Mouse (Mus musculus) mesoderm, embryonic 11.5 days (tissue): ENCODE measurements around the gene Cldn18.

ENCODE experiments used
- DNase-seq: peaks from one replicate; pipeline ENCODE4 v3.0.0-alpha.2; 2012; ENCODE audit warnings: low read depth, low spot score

The Cldn18 gene

DNA sequence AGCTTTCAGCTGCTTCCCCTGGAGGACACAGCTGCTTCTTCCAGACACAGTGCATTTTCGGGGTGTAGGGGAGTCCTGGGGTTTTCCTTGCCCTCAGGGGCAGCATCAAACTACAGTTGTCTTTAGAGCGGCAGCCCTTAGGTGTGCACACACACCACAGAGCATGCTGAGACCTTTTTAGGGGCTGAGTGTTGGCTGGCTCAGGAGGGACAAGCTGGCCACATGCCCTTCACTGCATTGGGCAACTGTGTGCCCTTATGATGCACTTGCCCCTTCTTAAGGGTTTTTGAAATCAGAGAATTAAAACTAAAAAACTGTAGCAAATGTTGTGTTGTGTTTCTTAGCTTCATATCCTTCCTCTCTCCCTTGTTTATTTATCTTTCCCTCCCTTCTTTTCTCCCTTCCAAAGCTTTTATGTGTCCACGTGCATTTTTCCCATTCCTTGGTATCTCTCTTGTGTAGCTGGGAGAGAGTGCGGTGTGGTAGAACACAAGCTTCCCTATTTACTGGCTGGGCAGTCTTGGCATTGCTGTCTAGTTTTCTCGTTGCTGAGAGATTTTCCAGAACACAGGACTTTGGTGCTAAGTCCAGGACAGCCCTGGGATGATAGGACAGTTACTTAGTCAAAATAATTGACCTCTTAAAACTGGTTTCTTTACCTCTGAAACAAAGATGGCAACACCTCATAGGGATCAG is 31.4 kb downstream of the Cldn18 start:
- DNase-seq: no peak

DNA sequence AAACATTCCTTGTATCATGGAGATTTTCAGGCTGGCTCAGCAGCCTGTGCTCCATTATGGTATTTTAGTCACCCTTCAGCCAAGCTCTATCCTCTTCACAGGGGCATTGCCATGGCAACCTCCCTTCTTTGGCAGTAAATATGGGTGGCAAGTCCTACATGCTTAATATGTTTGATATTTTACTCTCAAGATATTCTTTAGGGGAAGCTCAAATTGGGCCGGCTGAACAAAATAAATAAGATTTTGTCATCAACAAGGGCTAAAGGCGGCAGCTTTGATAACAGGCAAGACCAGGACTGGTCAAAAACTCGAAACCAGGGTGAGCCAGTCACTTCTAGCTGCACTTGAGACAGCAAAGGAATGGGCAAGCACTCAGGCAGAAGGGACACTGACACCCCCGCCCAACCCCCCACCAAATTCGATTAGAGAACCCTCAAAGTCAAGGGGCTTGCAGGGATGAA is 32.0 kb downstream of the Cldn18 start:
- no peak for DNase-seq

DNA sequence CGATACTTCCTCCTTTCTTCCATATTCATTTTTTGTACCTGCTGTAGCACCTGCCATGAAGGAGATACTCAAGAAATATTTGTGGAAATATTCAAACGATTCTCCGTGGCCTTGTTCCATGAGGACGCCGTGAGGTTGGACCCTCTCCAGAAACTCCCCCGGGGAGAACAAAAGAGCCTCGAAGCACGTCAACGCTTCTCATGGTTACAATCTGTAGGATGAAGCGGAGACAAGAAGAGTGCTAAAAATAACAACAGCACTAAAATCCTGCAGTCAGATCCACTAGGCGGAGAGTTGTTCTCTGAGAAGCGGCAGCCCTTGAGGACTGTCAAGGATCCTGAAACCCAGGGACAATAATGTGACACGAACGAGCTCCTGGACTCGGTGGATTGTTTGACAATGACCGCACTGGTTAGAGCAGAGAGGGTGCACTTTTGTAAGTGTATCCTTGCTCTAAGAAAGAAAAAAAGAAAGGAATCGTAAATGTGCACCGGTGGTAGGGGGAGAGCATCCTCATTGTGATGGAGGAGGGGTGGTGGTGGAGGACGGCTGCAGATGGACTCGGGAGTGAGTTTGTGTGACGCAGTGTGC is 35.0 kb downstream of the Cldn18 start:
- no peak for DNase-seq

DNA sequence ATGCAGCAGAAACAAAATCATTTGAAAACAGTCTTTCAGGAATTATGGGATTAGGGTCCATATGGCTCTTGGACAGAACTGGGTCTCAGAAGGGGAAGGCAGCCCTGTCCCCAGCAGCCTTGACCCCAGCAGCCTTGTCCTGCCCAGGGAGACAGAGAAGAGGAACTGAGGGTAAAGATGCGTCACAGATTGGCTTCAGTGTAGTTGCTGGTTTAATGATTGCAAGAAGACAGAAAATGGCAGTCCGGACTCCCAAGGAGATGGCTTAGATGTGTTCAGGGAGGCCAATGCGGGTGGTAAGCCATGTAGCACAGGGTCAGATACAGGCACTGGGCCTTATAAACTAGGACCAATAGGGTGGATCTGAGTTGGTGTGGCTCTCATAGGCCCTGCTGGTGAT is 41.4 kb downstream of the Cldn18 start:
- no peak for DNase-seq

DNA sequence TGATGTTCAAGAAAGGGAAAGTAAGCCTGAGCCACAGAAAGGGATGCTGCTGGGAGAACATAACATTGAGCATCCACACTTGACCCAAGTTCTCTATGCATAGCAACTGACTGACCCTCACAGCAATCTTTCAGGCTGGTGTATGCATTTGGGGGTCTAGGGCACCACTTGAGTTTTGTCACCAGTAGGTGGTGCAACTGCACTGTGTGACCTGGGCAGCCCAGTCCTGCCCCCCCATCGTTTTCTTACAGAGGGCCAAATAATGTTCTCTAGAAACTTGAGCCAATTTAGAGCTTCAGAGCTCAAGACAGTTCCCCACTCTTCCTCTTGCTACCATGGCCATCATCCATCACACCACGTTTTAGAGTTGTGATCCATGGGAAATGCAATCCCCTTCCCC is 45.5 kb downstream of the Cldn18 start:
- no peak for DNase-seq

DNA sequence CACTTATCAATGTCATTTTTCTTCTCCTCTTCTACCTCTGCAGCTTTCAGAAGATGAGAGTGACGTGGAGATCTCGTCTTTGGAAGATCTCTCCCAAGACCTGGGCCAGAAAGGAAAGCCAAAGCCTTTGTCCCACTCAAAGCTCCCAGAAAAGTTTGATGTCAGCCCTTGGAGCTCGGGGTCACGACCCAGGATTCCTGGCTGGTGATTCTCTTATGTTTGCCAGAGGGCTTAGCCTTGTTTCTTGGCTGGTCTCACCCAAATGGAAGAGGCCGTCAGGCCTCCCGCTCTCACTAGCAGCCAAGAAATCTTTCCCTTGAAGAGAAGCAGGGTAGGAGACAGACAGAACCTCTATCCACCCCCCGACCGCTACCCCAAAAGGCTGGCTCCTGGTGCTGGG is 49.5 kb downstream of the Cldn18 start:
- DNase-seq: no peak

DNA sequence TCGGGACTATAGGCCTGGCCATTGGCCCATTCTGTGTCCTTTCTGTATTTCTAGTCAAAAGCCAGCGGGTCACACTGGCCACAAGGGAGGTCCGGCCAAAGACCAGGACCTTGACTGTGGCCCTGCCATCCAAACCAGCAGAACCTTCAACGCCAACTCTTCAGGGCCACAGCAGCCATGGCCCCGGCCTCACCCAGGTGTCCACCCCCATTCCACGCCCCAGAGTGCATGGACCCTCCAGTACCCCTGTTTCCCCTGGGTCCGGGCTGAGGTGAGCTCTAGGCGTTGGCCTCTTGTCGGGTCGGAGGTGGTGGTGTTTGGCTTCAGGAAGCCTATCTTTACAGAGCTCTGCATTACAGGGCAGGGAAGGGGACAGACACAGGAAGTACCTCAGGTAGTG is 54.2 kb downstream of the Cldn18 start:
- DNase-seq: no peak

DNA sequence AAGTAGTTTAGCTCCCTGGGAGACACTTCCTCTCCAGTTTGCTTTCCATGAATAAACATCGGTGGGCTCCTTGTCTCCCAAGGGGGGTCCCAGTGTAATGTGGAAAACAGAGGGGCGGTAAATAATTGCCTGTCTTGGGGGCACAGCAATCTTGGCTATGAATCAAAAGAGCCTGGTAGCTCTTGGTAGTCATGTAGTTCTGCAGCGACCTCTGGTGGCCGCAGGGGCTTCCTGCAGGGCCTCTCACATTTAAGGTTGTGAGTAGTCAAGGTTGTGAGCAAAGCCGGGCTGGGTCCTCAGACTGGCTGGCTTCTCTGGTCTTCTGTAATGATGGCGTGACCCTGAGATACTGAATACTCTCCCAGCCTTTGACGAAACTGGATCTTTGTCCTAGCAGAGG is 54.7 kb downstream of the Cldn18 start:
- peak; percentile 84 for DNase-seq

DNA sequence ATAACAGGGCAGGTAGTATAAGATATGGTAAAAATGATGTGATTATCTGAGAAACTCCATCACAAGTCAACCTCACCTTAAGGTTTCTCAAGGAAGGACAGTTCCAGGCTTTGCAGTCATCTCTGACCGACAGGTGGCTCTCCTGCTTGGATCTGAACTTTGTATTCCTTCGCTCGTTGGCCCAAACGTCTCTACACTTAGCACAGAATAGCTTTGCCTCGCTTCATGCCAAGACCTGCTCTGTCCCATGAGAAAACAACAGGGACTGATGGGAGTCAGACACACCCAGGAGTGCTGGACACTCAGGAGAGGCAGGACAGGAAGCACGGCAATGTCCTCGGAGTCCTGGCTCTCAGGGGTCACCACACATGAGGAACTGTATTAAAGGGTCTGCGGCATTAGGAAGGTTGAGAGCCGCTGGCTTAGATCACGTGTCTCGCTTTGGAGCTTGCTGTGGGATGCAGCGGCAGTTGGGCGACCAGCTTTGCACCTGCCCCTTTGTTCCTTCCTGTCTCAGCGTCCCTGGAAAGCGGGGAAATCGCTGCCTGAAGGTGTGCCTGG is 55.4 kb downstream of the Cldn18 start:
- no peak for DNase-seq

DNA sequence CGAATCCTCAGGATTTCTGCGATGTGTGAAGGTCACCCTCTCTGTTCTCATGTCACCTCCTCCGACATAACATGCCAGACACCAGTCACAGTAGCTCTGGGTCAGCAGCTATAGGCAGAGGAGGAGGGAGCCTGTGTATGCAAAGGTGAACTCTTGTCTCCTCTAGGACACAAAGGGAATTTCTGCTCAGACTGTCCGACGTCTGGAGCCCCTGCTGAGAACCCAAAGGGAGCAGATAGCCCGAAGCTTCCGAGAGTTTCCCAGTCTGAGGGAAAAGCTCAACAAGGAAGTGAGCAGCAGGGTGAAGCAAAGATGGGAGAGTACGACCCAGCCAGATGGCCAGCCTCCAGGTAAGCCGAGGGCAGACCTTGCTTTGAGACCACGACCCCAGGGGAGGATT is 56.3 kb downstream of the Cldn18 start:
- DNase-seq: no peak

DNA sequence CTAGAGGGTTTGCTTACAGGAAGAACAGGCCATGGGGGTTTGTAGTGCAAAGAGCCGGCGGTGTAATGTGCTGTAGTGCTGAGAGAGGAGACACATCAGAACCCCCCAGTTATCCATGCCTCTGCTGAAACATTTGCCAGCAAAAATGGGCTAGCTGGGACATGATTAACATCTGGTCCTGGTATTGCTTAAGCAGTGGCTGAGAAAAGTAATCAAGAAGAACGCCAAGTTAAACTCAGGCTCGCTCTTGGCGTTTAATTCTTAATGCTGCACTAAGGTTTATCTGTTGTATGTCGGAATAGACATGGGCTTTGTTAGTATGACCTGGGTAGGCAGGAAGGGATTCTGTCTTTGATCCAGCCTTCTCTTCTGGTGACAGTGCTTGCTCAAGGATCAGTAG is 71.0 kb downstream of the Cldn18 start:
- no peak for DNase-seq

DNA sequence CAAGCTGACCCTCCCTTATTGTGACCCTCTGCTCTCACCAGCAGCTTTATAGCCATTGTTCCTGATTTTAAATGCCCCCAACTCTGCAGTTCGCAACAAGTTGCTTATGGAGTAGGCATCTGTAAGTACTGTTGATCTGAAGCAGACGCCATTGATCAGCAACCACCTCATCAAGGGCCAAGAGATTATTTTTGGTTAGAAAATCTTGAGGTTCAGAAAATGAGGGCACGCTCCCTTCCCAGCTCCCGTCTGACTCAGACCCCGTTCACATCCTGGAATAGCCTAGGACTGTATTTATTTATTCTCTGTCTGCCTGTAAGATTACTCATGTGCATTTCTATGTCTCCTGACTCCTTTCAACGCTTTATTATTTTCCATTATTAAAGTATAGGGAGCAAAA is 71.7 kb downstream of the Cldn18 start:
- no peak for DNase-seq

DNA sequence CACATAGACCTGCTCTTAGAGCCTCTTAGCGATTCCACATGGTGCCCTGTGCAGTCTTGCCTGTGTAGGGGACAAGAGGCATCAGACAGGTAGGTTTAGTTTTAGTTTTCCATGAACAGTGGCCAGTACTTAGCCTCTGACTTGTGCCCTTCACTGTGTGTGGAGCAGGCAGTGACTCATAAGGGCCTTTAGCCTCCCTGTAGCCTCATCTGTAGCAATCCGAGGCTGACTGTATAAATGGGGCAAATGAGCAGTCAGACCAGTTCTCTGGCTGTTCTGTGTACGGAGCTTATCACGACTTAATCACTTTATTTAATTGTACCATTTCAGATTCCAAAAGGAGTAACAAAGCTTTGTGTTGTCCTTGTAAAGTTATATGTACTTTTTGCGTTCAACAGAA is 77.1 kb downstream of the Cldn18 start:
- no peak for DNase-seq
